In genomic region chr6:23122934-23123333, GRCm38 (mm10) we compare ENCODE assay signal across 13 mouse cellular contexts. TPM values are rescaled to one million over a fixed set of nuclear protein-coding genes. Genes with fewer than 3 reads are reported as not detected.
DNase-seq lines count a peak whose midpoint lies in the region; ATAC-seq and TF ChIP-seq lines count a peak whose summit lies in the region.
"Had no signal": no experiment of that assay in that cellular context is flagged by ENCODE, and none has a peak within 500 bp of the region (broad histone marks: within the 10 kb centered on the region; RNA-seq: fewer than 3 reads in every experiment).

No protein-coding gene starts in this region.

- peak; percentile 53 for TF ChIP-seq CTCF in hindbrain, postnatal 0 days (IDR thresholded peaks at IDR 0.05; ENCODE audit: low read depth)

- H3K4me2 ChIP-seq in hindbrain, postnatal 0 days (ENCODE audit: low read depth, low read length) = no peak overlapping the region
- no peak overlapping the region for H3K4me2 ChIP-seq in hindbrain, embryonic 12.5 days (replicated peaks)
- H3K4me2 ChIP-seq in midbrain, embryonic 14.5 days (ENCODE audit: low read length) = no peak overlapping the region
- H3K4me2 ChIP-seq: hindbrain, embryonic 13.5 days; liver, embryonic 13.5 days had no signal

- no peak overlapping the region for H3K9ac ChIP-seq in hindbrain, postnatal 0 days (replicated peaks; ENCODE audit: low read length)
- H3K9ac ChIP-seq in hindbrain, embryonic 12.5 days = no peak overlapping the region
- H3K9ac ChIP-seq in midbrain, embryonic 14.5 days (replicated peaks; ENCODE audit: low read length) = no peak overlapping the region
- H3K9ac ChIP-seq: hindbrain, embryonic 13.5 days; liver, embryonic 13.5 days had no signal

- no peak overlapping the region for H3K4me3 ChIP-seq in hindbrain, postnatal 0 days (ENCODE audit: low read length)
- no peak overlapping the region for H3K4me3 ChIP-seq in hindbrain, embryonic 12.5 days
- H3K4me3 ChIP-seq in midbrain, embryonic 14.5 days (replicated peaks; ENCODE audit: low read depth, low read length) = no peak overlapping the region
- H3K4me3 ChIP-seq in midbrain, embryonic 10.5 days = no peak overlapping the region
- H3K4me3 ChIP-seq: hindbrain, embryonic 13.5 days; liver, embryonic 13.5 days had no signal

- H3K4me1 ChIP-seq in hindbrain, postnatal 0 days (ENCODE audit: insufficient read depth, low read length) = no peaks in the 10 kb centered on the region
- no peaks in the 10 kb centered on the region for H3K4me1 ChIP-seq in hindbrain, embryonic 12.5 days
- H3K4me1 ChIP-seq in midbrain, embryonic 14.5 days (ENCODE audit: control insufficient read depth, insufficient read depth, low read length) = no peaks in the 10 kb centered on the region
- no peaks in the 10 kb centered on the region for H3K4me1 ChIP-seq in midbrain, embryonic 10.5 days
- H3K4me1 ChIP-seq: hindbrain, embryonic 13.5 days had no signal

- no peaks in the 10 kb centered on the region for H3K27me3 ChIP-seq in hindbrain, postnatal 0 days (ENCODE audit: insufficient read depth, low read length)
- no peaks in the 10 kb centered on the region for H3K27me3 ChIP-seq in hindbrain, embryonic 12.5 days
- H3K27me3 ChIP-seq in midbrain, embryonic 14.5 days (ENCODE audit: control insufficient read depth, insufficient read depth, low read length) = no peaks in the 10 kb centered on the region
- H3K27me3 ChIP-seq in midbrain, embryonic 10.5 days (ENCODE audit: low read depth, poor library complexity, severe bottlenecking) = no peaks in the 10 kb centered on the region
- H3K27me3 ChIP-seq: hindbrain, embryonic 13.5 days; liver, embryonic 13.5 days had no signal

- no peak for ATAC-seq in hindbrain, postnatal 0 days
- no peak for ATAC-seq in hindbrain, embryonic 12.5 days (ENCODE audit: low FRiP score)
- ATAC-seq in midbrain, embryonic 14.5 days (ENCODE audit: low FRiP score, low TSS enrichment) = 0 out of 2 replicates have a peak, but pooled peaks have one; percentile 10
- peak; percentile 20; the same call in 1 of the 2 replicates for ATAC-seq in megakaryocyte progenitor cell, adult 5-6 weeks (replicated peaks; ENCODE audit: poor library complexity)

- 48% methylated on average over 3 of the region's 3 CpGs for WGBS in hindbrain, postnatal 0 days
- 46% methylated on average over 3 of the region's 3 CpGs for WGBS in hindbrain, embryonic 12.5 days
- WGBS in midbrain, embryonic 14.5 days = 43% methylated on average over 3 of the region's 3 CpGs
- WGBS in midbrain, embryonic 10.5 days = 44% methylated on average over 3 of the region's 3 CpGs

- no peak overlapping the region for H3K27ac ChIP-seq in hindbrain, postnatal 0 days
- no peak overlapping the region for H3K27ac ChIP-seq in hindbrain, embryonic 12.5 days
- no peak overlapping the region for H3K27ac ChIP-seq in midbrain, embryonic 14.5 days (replicated peaks; ENCODE audit: low read depth, low read length)
- no peak overlapping the region for H3K27ac ChIP-seq in midbrain, embryonic 10.5 days (replicated peaks)
- H3K27ac ChIP-seq: hindbrain, embryonic 13.5 days; liver, embryonic 13.5 days had no signal

- no peaks in the 10 kb centered on the region for H3K9me3 ChIP-seq in hindbrain, postnatal 0 days (ENCODE audit: low read length)
- no peaks in the 10 kb centered on the region for H3K9me3 ChIP-seq in hindbrain, embryonic 12.5 days (replicated peaks)
- no peaks in the 10 kb centered on the region for H3K9me3 ChIP-seq in midbrain, embryonic 14.5 days (ENCODE audit: control insufficient read depth, low read length)
- H3K9me3 ChIP-seq in midbrain, embryonic 10.5 days (replicated peaks) = no peaks in the 10 kb centered on the region
- H3K9me3 ChIP-seq: hindbrain, embryonic 13.5 days; liver, embryonic 13.5 days had no signal

- DNase-seq in hindbrain, postnatal 0 days (ENCODE audit: low spot score) = peak; percentile 20
- DNase-seq in midbrain, embryonic 14.5 days = peak; percentile 45
- no peak for DNase-seq in midbrain, embryonic 10.5 days (ENCODE audit: low spot score)
- peak; percentile 71 for DNase-seq in R1 (ENCODE audit: low read depth, low spot score)
- no peak for DNase-seq in spleen, adult 18-20 months
- no peak for DNase-seq in left cerebral cortex, adult 9 months (ENCODE audit: low spot score in 2 of 2)
- DNase-seq: cerebellum, adult 11 months; gastrocnemius, postnatal 36 days; liver, embryonic 13.5 days had no signal

- H3K36me3 ChIP-seq in hindbrain, postnatal 0 days (ENCODE audit: insufficient read depth, low read length) = no peaks in the 10 kb centered on the region
- H3K36me3 ChIP-seq in hindbrain, embryonic 12.5 days = no peaks in the 10 kb centered on the region
- H3K36me3 ChIP-seq in midbrain, embryonic 14.5 days (ENCODE audit: control insufficient read depth, insufficient read depth, low read length) = no peaks in the 10 kb centered on the region
- H3K36me3 ChIP-seq in midbrain, embryonic 10.5 days = no peaks in the 10 kb centered on the region
- H3K36me3 ChIP-seq: hindbrain, embryonic 13.5 days had no signal

RNA-seq across cellular contexts. Expression of gene Aass, which starts 9.9 kb away (rescaled TPM):
- total RNA-seq in hindbrain, postnatal 0 days (2014; rRNA removed) = 0.52 and 0.54 TPM in 2 replicates
- 0.59 and 0.61 TPM in 2 replicates for polyA plus RNA-seq in hindbrain, postnatal 0 days (2015; fragmentation: Nextera tagmentation; extraction: Ambion mirVana)
- polyA plus RNA-seq in hindbrain, embryonic 12.5 days (2016; fragmentation: Nextera tagmentation; extraction: Ambion mirVana) = 3.5 and 3.6 TPM in 2 replicates
- 0.57 and 0.80 TPM in 2 replicates for polyA plus RNA-seq in midbrain, embryonic 14.5 days (2014; fragmentation: Nextera tagmentation; extraction: Ambion mirVana)
- polyA plus RNA-seq in midbrain, embryonic 10.5 days (2016; fragmentation: Nextera tagmentation; extraction: Ambion mirVana) = 1.6 and 2.1 TPM in 2 replicates
- 0.20 TPM in 1 of 2 replicates, not detected in the other for total RNA-seq in megakaryocyte progenitor cell, adult 5-6 weeks (2015)
- not detected in 2 replicates for total RNA-seq in megakaryocyte progenitor cell, adult 5-6 weeks (2017)
- total RNA-seq: monocyte, adult 5-6 weeks had no signal

Comparison
In these comparisons a context has a peak if more than half of its experiments do, and no peak if none do; other contexts are left out.
1. DNase-seq: peak in hindbrain, postnatal 0 days (single experiment), midbrain, embryonic 14.5 days (single experiment) and R1 (single experiment); none in midbrain, embryonic 10.5 days (single experiment), spleen, adult 18-20 months (0 of 2) and left cerebral cortex, adult 9 months (0 of 2).
2. ATAC-seq: peak in midbrain, embryonic 14.5 days (single experiment) and megakaryocyte progenitor cell, adult 5-6 weeks (single experiment); none in hindbrain, postnatal 0 days (single experiment) and hindbrain, embryonic 12.5 days (single experiment).